8 mouse cellular contexts compared by ENCODE assay signal in genomic region chr11:117606605-117607203, GRCm38 (mm10). TPM values are rescaled to one million over a fixed set of nuclear protein-coding genes. Genes with fewer than 3 reads are reported as not detected.
A peak's percentile ranks its signal among the peaks of the same experiment; 100 is the strongest.
DNase-seq lines count a peak whose midpoint lies in the region; ATAC-seq and TF ChIP-seq lines count a peak whose summit lies in the region.

No protein-coding gene starts in this region.

- 12% methylated on average over 13 of the region's 13 CpGs for WGBS in heart, embryonic 16.5 days
- 10% methylated on average over 11 of the region's 13 CpGs for WGBS in limb, embryonic 14.5 days

- H3K36me3 ChIP-seq in heart, embryonic 16.5 days (ENCODE audit: control insufficient read depth, insufficient read depth) = no peaks in the 10 kb centered on the region
- H3K36me3 ChIP-seq in limb, embryonic 14.5 days (ENCODE audit: control insufficient read depth, insufficient read depth, low read length) = no peaks in the 10 kb centered on the region

- no peak overlapping the region for H3K4me3 ChIP-seq in heart, embryonic 16.5 days (ENCODE audit: low read length)
- no peak overlapping the region for H3K4me3 ChIP-seq in limb, embryonic 14.5 days (replicated peaks; ENCODE audit: low read length)

- H3K9ac ChIP-seq in heart, embryonic 16.5 days (ENCODE audit: low read length) = no peak overlapping the region
- no peak overlapping the region for H3K9ac ChIP-seq in limb, embryonic 14.5 days (ENCODE audit: low read depth, low read length, severe bottlenecking)

- H3K4me1 ChIP-seq in heart, embryonic 16.5 days (ENCODE audit: control insufficient read depth, insufficient read depth, low read length) = peaks cover 12% of the 10 kb centered on the region
- peaks cover 9% of the 10 kb centered on the region for H3K4me1 ChIP-seq in limb, embryonic 14.5 days (ENCODE audit: control insufficient read depth, insufficient read depth, low read length)

- no peaks in the 10 kb centered on the region for H3K9me3 ChIP-seq in heart, embryonic 16.5 days (replicated peaks; ENCODE audit: control insufficient read depth, low read length)
- no peaks in the 10 kb centered on the region for H3K9me3 ChIP-seq in limb, embryonic 14.5 days (ENCODE audit: control insufficient read depth, low read length)

- DNase-seq in adrenal gland, adult 2 months = peak; percentile 45
- DNase-seq in adrenal gland, postnatal 4 days (ENCODE audit: low spot score in 2 of 2) = no peak
- peak; percentile 54 for DNase-seq in Muller cell, postnatal 12 days (ENCODE audit: inconsistent ontology term)
- no peak for DNase-seq in limb, embryonic 14.5 days (ENCODE audit: low spot score)
- no peak for DNase-seq in right cerebral cortex, postnatal 4 days
- no peak for DNase-seq in left cerebral cortex, adult 11 months (ENCODE audit: low spot score)
- DNase-seq in cerebellum, postnatal 4 days (ENCODE audit: low spot score in 2 of 2) = no peak

- ATAC-seq in heart, embryonic 16.5 days (replicated peaks; ENCODE audit: extremely low read depth, insufficient read depth, low FRiP score) = no peak
- no peak for ATAC-seq in limb, embryonic 14.5 days (ENCODE audit: low FRiP score, low read depth)

- H3K27me3 ChIP-seq in heart, embryonic 16.5 days (ENCODE audit: control insufficient read depth, insufficient read depth, low read length) = 0 out of 2 replicates have a peak, but pooled peaks cover 5% of the 10 kb centered on the region
- no peaks in the 10 kb centered on the region for H3K27me3 ChIP-seq in limb, embryonic 14.5 days (ENCODE audit: control insufficient read depth, insufficient read depth, low read length)

- no peak for TF ChIP-seq POLR2A in limb, embryonic 14.5 days (IDR thresholded peaks at IDR 0.05; ENCODE audit: borderline replicate concordance, extremely low read depth, insufficient read depth, insufficient read length)

- H3K4me2 ChIP-seq in heart, embryonic 16.5 days (ENCODE audit: low read depth, low read length) = peak overlapping the region; percentile 39; the same call in 1 of the 2 replicates
- peak overlapping the region; percentile 19; the same call in 1 of the 2 replicates for H3K4me2 ChIP-seq in limb, embryonic 14.5 days (replicated peaks; ENCODE audit: low read depth, low read length, severe bottlenecking)

- H3K27ac ChIP-seq in heart, embryonic 16.5 days (ENCODE audit: low read length) = no peak overlapping the region
- no peak overlapping the region for H3K27ac ChIP-seq in limb, embryonic 14.5 days (replicated peaks; ENCODE audit: low read depth, low read length)

RNA-seq across cellular contexts. Expression of gene Tnrc6c, which starts 47.4 kb away (rescaled TPM):
- total RNA-seq in adrenal gland, adult 2 months (2021) = 10 to 100 TPM; 21.1 to 24.6 TPM
- polyA plus RNA-seq in adrenal gland, adult 2 months (2012; rRNA removed) = 17.0 and 17.1 TPM in 2 replicates
- 10 to 100 TPM; 28.4 to 29.9 TPM for total RNA-seq in adrenal gland, postnatal 4 days (2021)
- 6.1 and 6.5 TPM in 2 replicates for polyA plus RNA-seq in heart, embryonic 16.5 days (2015; fragmentation: Nextera tagmentation; extraction: Ambion mirVana)
- 34.7 and 43.7 TPM in 2 replicates for polyA plus RNA-seq in limb, embryonic 14.5 days (2012; rRNA removed)
- polyA plus RNA-seq in limb, embryonic 14.5 days (2014; fragmentation: Nextera tagmentation; extraction: Ambion mirVana) = 18.1 and 21.1 TPM in 2 replicates

Comparison
In these comparisons a context has a peak if more than half of its experiments do, and no peak if none do; other contexts are left out.
1. DNase-seq: peak in adrenal gland, adult 2 months (single experiment) and Muller cell, postnatal 12 days (single experiment); none in adrenal gland, postnatal 4 days (0 of 2), limb, embryonic 14.5 days (single experiment), right cerebral cortex, postnatal 4 days (single experiment), left cerebral cortex, adult 11 months (single experiment) and cerebellum, postnatal 4 days (0 of 2).